Mouse (Mus musculus) midbrain, embryonic 14.5 days (tissue): Measurements from ENCODE around the gene Por. TPM values are rescaled to one million over a fixed set of nuclear protein-coding genes. Genes with fewer than 3 reads are reported as not detected.
A peak's percentile ranks its signal among the peaks of the same experiment; 100 is the strongest.

Source experiments
- ATAC-seq: fragments of 200-750 bp; cut with Nextera tagmentation; 2 replicates; pipeline ENCODE4 v1.8.0; 2017; ENCODE audit warnings: moderate number of reproducible peaks, moderate library complexity; ENCODE audit not compliant: low FRiP score, low TSS enrichment
- DNase-seq: peaks from one replicate; pipeline ENCODE4 v3.0.0-alpha.2; 2015
- H3K27ac ChIP-seq: fragments of 300-500 bp; sonication (generic); replicated peaks from 2 replicates; pipeline ENCODE4 v1.5.1; 2014; ENCODE audit warnings: mild to moderate bottlenecking, low read depth, low read length, moderate library complexity
- H3K27me3 ChIP-seq: fragments of 300-500 bp; sonication (generic); 2 replicates; pipeline ENCODE4 v1.6.1; 2014; ENCODE audit warnings: low read length, control low read depth, mixed read lengths; ENCODE audit not compliant: control insufficient read depth, insufficient read depth
- H3K36me3 ChIP-seq: fragments of 300-500 bp; sonication (generic); 2 replicates; pipeline ENCODE4 v1.6.1; 2014; ENCODE audit warnings: low read length, control low read depth; ENCODE audit not compliant: control insufficient read depth, insufficient read depth
- H3K4me1 ChIP-seq: fragments of 300-500 bp; sonication (generic); 2 replicates; pipeline ENCODE4 v1.6.1; 2014; ENCODE audit warnings: mild to moderate bottlenecking, antibody characterized with exemption, low read length, control low read depth; ENCODE audit not compliant: control insufficient read depth, insufficient read depth
- H3K4me2 ChIP-seq: fragments of 300-500 bp; sonication (generic); 2 replicates; pipeline ENCODE4 v1.6.1; 2014; ENCODE audit warnings: mild to moderate bottlenecking, low read length, moderate library complexity
- H3K4me3 ChIP-seq: fragments of 300-500 bp; sonication (generic); replicated peaks from 2 replicates; pipeline ENCODE4 v1.5.1; 2014; ENCODE audit warnings: low read depth, low read length
- H3K9ac ChIP-seq: fragments of 300-500 bp; sonication (generic); replicated peaks from 2 replicates; pipeline ENCODE4 v1.6.1; 2014; ENCODE audit warnings: mild to moderate bottlenecking, low read length, moderate library complexity
- H3K9me3 ChIP-seq: fragments of 300-500 bp; sonication (generic); 2 replicates; pipeline ENCODE4 v1.6.1; 2016; ENCODE audit warnings: low read length, control low read depth, mixed read lengths; ENCODE audit not compliant: control insufficient read depth
- WGBS: fragments of 180-500 bp; shearing (Covaris S2); extraction: QIAGEN DNeasy Blood & Tissue Kit; methylation state at CpG from one replicate; pipeline ENCODE4 v1.1.7; 2014; 5-methylcytosine and 5-hydroxymethylcytosine counted together
- polyA plus RNA-seq: library from polyadenylated mRNA; unstranded; fragments of >200 nt; fragmentation: Nextera tagmentation; extraction: Ambion mirVana; gene quantifications from 2 replicates; pipeline ENCODE4 v1.2.1, GENCODE M21; 2014

The Por gene
- polyA plus RNA-seq, 1 experiment from 2014 or later: 96.8 TPM

GRCm38 (mm10) chr5:135723165-135723751, 53.4 kb downstream of the Por start:
- Histone ChIP-seq H3K27ac (no peak overlapping the region), H3K9me3 (no peaks in the 10 kb centered on the region), H3K27me3 (no peaks in the 10 kb centered on the region), H3K4me3 (no peak overlapping the region), H3K4me2 (no peak overlapping the region), H3K9ac (no peak overlapping the region), H3K4me1 (peaks cover 32% of the 10 kb centered on the region), H3K36me3 (peaks cover 20% of the 10 kb centered on the region; the same call in 1 of the 2 replicates)
- WGBS: 76% methylated on average over 3 of the region's 3 CpGs
- no peak for ATAC-seq
- no peak for DNase-seq

GRCm38 (mm10) chr5:135724536-135725322, 54.9 kb downstream of the Por start:
- ATAC-seq (peak; percentile 80), DNase-seq (peak; percentile 76)
- H3K4me1 ChIP-seq: peaks cover 32% of the 10 kb centered on the region
- peak overlapping the region; percentile 94 for H3K27ac ChIP-seq
- H3K36me3 ChIP-seq: peaks cover 20% of the 10 kb centered on the region
- H3K4me3 ChIP-seq: no peak overlapping the region
- peak overlapping the region; percentile 49 for H3K4me2 ChIP-seq
- no peaks in the 10 kb centered on the region for H3K27me3 ChIP-seq
- H3K9ac ChIP-seq: peak overlapping the region; percentile 41
- WGBS: 5% methylated on average over 9 of the region's 9 CpGs
- H3K9me3 ChIP-seq: no peaks in the 10 kb centered on the region

- H3K4me1 ChIP-seq: peaks cover 32% of the 10 kb centered on the region
- peak overlapping the region; percentile 21 for H3K4me3 ChIP-seq
- DNase-seq (peak; percentile 84), ATAC-seq (peak; percentile 87)
- no peaks in the 10 kb centered on the region for H3K9me3 ChIP-seq
- H3K27me3 ChIP-seq: no peaks in the 10 kb centered on the region
- H3K36me3 ChIP-seq: peaks cover 22% of the 10 kb centered on the region
- H3K9ac ChIP-seq: peak overlapping the region; percentile 41
- WGBS: 0% methylated on average over 8 of the region's 8 CpGs
- peak overlapping the region; percentile 94 for H3K27ac ChIP-seq
- peak overlapping the region; percentile 49 for H3K4me2 ChIP-seq
Observed at GRCm38 (mm10) chr5:135725391-135725841, 55.6 kb downstream of the Por start.

- Histone ChIP-seq H3K9ac (peak overlapping the region; percentile 41; the same call in 1 of the 2 replicates), H3K27me3 (no peaks in the 10 kb centered on the region), H3K4me1 (peaks cover 32% of the 10 kb centered on the region), H3K4me2 (peak overlapping the region; percentile 49), H3K4me3 (peak overlapping the region; percentile 21), H3K9me3 (no peaks in the 10 kb centered on the region), H3K36me3 (peaks cover 28% of the 10 kb centered on the region), H3K27ac (peak overlapping the region; percentile 94)
- DNase-seq (no peak), ATAC-seq (no peak)
- WGBS: 21% methylated on average over 6 of the region's 6 CpGs
Observed at GRCm38 (mm10) chr5:135725991-135726390, 56.2 kb downstream of the Por start.

DNA sequence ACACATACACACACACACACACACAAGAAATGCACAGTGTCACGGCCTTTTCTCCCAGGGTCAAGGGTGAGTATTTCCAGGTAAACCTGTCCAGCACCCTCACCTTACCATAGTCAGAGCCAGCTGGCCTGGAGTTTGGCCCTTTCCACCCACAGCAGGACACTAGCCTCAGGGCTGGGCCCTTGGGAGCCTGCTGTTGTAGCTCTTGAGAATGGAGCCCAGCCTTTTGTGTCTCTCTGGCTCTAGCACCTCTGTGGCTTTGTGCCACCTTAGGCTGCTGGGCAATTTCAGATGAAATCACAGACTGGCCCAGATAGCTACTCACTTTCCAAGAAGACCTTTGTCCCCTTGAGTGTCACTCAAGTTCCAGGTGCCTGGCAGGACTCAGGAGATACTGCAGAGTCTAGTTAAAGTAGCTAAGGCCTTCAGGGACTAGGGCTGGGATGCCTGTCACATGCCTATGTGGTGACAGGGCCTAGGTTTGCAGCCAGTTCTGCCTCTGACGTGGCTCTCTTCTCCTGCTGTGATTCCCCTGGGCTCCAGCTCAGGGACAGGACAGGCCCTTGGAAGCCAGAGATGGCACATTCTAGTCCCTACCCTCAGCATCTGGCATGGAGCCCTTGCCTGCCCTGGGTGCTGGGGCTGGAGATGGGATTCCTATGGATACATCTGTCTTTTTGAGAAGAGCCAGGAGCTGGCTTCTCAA, 57.0 kb downstream of the Por start:
- peak overlapping the region; percentile 41; the same call in 1 of the 2 replicates for H3K9ac ChIP-seq

DNA sequence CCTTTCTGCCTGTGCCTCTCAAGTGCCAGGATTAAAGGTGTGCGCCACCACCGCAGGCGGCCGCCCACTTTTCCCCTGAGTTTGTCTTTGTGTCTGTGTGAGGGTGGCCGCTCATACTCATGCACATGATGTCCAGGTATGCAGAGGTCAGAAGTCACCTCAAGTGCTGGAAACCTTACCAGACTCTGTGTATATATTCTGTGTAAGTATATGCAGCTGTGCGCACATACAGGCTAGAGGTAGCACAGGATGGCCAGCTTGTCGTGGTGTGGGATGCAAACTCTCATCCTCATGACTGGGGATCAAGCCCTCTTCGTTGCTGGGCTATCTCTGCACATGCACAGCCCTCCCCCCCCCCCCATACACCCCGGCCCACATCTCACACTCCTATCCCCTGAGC, 58.0 kb downstream of the Por start:
- H3K4me2 ChIP-seq: no peak overlapping the region
- H3K9me3 ChIP-seq: no peaks in the 10 kb centered on the region
- H3K36me3 ChIP-seq: peaks cover 46% of the 10 kb centered on the region
- H3K9ac ChIP-seq: no peak overlapping the region
- DNase-seq (no peak), ATAC-seq (no peak)
- 94% methylated on average over 9 of the region's 9 CpGs for WGBS
- H3K4me1 ChIP-seq: peaks cover 32% of the 10 kb centered on the region
- no peak overlapping the region for H3K27ac ChIP-seq
- H3K27me3 ChIP-seq: no peaks in the 10 kb centered on the region
- no peak overlapping the region for H3K4me3 ChIP-seq

More for the DNA sequence above, 57.0 kb downstream of the Por start:
- 60% methylated on average over 2 of the region's 2 CpGs for WGBS
- H3K27ac ChIP-seq: peak overlapping the region; percentile 94
- H3K27me3 ChIP-seq: no peaks in the 10 kb centered on the region
- peaks cover 36% of the 10 kb centered on the region for H3K36me3 ChIP-seq
- peak overlapping the region; percentile 49 for H3K4me2 ChIP-seq
- peaks cover 32% of the 10 kb centered on the region for H3K4me1 ChIP-seq
- H3K4me3 ChIP-seq: peak overlapping the region; percentile 21; the same call in 1 of the 2 replicates
- H3K9me3 ChIP-seq: no peaks in the 10 kb centered on the region
- DNase-seq (no peak), ATAC-seq (no peak)

GRCm38 (mm10) chr5:135728361-135728760, 58.5 kb downstream of the Por start:
- Histone ChIP-seq H3K9me3 (no peaks in the 10 kb centered on the region), H3K27me3 (no peaks in the 10 kb centered on the region), H3K36me3 (peaks cover 51% of the 10 kb centered on the region), H3K4me1 (peaks cover 32% of the 10 kb centered on the region), H3K4me3 (no peak overlapping the region), H3K27ac (no peak overlapping the region), H3K4me2 (no peak overlapping the region), H3K9ac (no peak overlapping the region)
- DNase-seq (no peak), ATAC-seq (no peak)
- WGBS: 95% methylated on average over 13 of the region's 13 CpGs

- WGBS: 94% methylated on average over 13 of the region's 13 CpGs
- no peak overlapping the region for H3K9ac ChIP-seq
- H3K9me3 ChIP-seq: no peaks in the 10 kb centered on the region
- ATAC-seq (no peak), DNase-seq (no peak)
- H3K27me3 ChIP-seq: no peaks in the 10 kb centered on the region
- H3K4me1 ChIP-seq: peaks cover 28% of the 10 kb centered on the region
- peaks cover 61% of the 10 kb centered on the region for H3K36me3 ChIP-seq
- H3K4me3 ChIP-seq: no peak overlapping the region
- no peak overlapping the region for H3K27ac ChIP-seq
- H3K4me2 ChIP-seq: no peak overlapping the region
Observed at GRCm38 (mm10) chr5:135729351-135729750, 59.5 kb downstream of the Por start.
